Mouse (Mus musculus) heart, embryonic 16.5 days (tissue): ENCODE data around the gene Usp22. TPM values are rescaled to one million over a fixed set of nuclear protein-coding genes. Genes with fewer than 3 reads are reported as not detected.
"Not testable (repeated sequence)": the region's sequence is repeated elsewhere in the genome, so short reads cannot be mapped to it uniquely, and the experiment has no call there.

Source experiments
- ATAC-seq: fragments of 200-750 bp; cut with Nextera tagmentation; replicated peaks from 2 replicates; pipeline ENCODE4 v1.8.0; 2017; ENCODE audit warnings: moderate number of reproducible peaks; ENCODE audit not compliant: insufficient read depth, low FRiP score; ENCODE audit errors: extremely low read depth
- H3K27ac ChIP-seq: fragments of 300-500 bp; sonication (generic); 2 replicates; pipeline ENCODE4 v1.5.1; 2014; ENCODE audit warnings: mild to moderate bottlenecking, low read length, control low read depth, moderate library complexity
- H3K27me3 ChIP-seq: fragments of 300-500 bp; sonication (generic); 2 replicates; pipeline ENCODE4 v1.6.1; 2014; ENCODE audit warnings: low read length, mixed read lengths; ENCODE audit not compliant: control insufficient read depth, insufficient read depth
- H3K36me3 ChIP-seq: fragments of 300-500 bp; sonication (generic); 2 replicates; pipeline ENCODE4 v1.6.1; 2014; ENCODE audit not compliant: control insufficient read depth, insufficient read depth
- H3K4me1 ChIP-seq: fragments of 300-500 bp; sonication (generic); 2 replicates; pipeline ENCODE4 v1.6.1; 2014; ENCODE audit warnings: low read length, mixed read lengths; ENCODE audit not compliant: control insufficient read depth, insufficient read depth
- H3K4me2 ChIP-seq: fragments of 300-500 bp; sonication (generic); 2 replicates; pipeline ENCODE4 v1.6.1; 2014; ENCODE audit warnings: low read depth, mild to moderate bottlenecking, control low read depth, low read length
- H3K4me3 ChIP-seq: fragments of 300-500 bp; sonication (generic); 2 replicates; pipeline ENCODE4 v1.5.1; 2014; ENCODE audit warnings: mild to moderate bottlenecking, control low read depth, low read length
- H3K9ac ChIP-seq: fragments of 300-500 bp; sonication (generic); 2 replicates; pipeline ENCODE4 v1.6.1; 2014; ENCODE audit warnings: low read length, control low read depth
- H3K9me3 ChIP-seq: fragments of 300-500 bp; sonication (generic); replicated peaks from 2 replicates; pipeline ENCODE4 v1.6.1; 2016; ENCODE audit warnings: low read length; ENCODE audit not compliant: control insufficient read depth
- WGBS: fragments of 180-500 bp; shearing (Covaris S2); extraction: QIAGEN DNeasy Blood & Tissue Kit; methylation state at CpG from one replicate; pipeline ENCODE4 v1.1.7; 2014; 5-methylcytosine and 5-hydroxymethylcytosine counted together
- polyA plus RNA-seq: library from polyadenylated mRNA; unstranded; fragments of >200 nt; fragmentation: Nextera tagmentation; extraction: Ambion mirVana; gene quantifications from 2 replicates; pipeline ENCODE4 v1.2.1, GENCODE M21; 2015

Usp22 gene
- polyA plus RNA-seq, 1 experiment from 2014 or later, result 63.3 TPM

- Histone ChIP-seq H3K9me3 (no peaks in the 10 kb centered on the region), H3K4me3 (no peak overlapping the region), H3K36me3 (no peaks in the 10 kb centered on the region), H3K27me3 (peaks cover 3% of the 10 kb centered on the region; the same call in 1 of the 2 replicates), H3K27ac (no peak overlapping the region), H3K9ac (no peak overlapping the region), H3K4me2 (no peak overlapping the region), H3K4me1 (peaks cover 8% of the 10 kb centered on the region)
- WGBS, result 68% methylated on average over 2 of the region's 2 CpGs
- ATAC-seq, result no peak
Measured at GRCm38 (mm10) chr11:61141693-61142092, 33.2 kb downstream of the Usp22 start.

DNA sequence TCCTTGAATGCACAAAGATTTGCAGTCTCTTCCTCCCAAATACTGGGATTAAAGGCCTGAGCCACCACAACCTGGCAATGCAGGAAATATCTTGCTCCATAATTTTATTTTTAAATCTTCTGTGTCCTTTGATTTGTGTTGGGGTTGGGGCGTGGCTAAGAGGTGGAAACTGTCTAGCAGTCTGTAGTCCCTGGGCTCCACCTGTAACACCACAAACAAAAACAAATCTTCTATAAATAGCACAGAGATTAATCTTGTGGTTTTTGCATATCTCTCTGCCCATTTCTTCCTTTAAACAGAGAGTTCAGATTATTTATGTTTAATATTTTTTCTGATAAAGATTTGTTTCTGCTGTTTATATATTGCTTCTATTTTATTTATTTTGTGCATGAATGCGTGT is 41.9 kb downstream of the Usp22 start:
- Histone ChIP-seq H3K9me3 (no peaks in the 10 kb centered on the region), H3K9ac (no peak overlapping the region), H3K4me3 (no peak overlapping the region), H3K27me3 (no peaks in the 10 kb centered on the region), H3K27ac (no peak overlapping the region), H3K4me1 (no peaks in the 10 kb centered on the region), H3K4me2 (no peak overlapping the region), H3K36me3 (no peaks in the 10 kb centered on the region)
- no peak for ATAC-seq
- WGBS, result 81% methylated on average over 2 of the region's 2 CpGs

DNA sequence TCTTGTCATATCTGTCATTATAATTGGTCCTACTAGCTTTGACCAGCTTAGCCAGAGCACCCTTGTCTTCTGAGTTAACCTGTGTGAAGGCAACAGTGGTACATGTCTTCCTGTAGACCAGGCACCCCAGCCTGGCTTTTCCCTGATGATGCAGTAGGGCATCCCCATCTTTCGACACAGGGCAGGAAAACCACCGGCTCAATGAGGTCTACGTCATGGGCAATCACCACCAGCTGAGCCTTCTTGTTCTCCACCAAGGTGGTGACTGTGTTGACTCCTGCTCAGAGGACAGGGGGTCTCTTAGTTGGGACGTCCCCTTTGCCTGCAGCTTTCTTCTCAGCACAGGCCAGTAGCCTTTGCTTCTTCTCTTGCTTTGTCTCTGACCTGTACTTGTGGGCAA is 44.2 kb downstream of the Usp22 start:
- H3K4me2 ChIP-seq, H3K4me1 ChIP-seq, H3K4me3 ChIP-seq, H3K9me3 ChIP-seq, H3K36me3 ChIP-seq, H3K9ac ChIP-seq, H3K27ac ChIP-seq, H3K27me3 ChIP-seq, ATAC-seq: not testable (repeated sequence)
- 74% methylated on average over 4 of the region's 4 CpGs for WGBS

- Histone ChIP-seq H3K4me1 (no peaks in the 10 kb centered on the region), H3K27ac (no peak overlapping the region), H3K9me3 (no peaks in the 10 kb centered on the region), H3K4me3 (no peak overlapping the region), H3K4me2 (no peak overlapping the region), H3K36me3 (no peaks in the 10 kb centered on the region), H3K27me3 (no peaks in the 10 kb centered on the region), H3K9ac (no peak overlapping the region)
- 45% methylated on average over 10 of the region's 10 CpGs for WGBS
- ATAC-seq, result no peak
Measured at GRCm38 (mm10) chr11:61129305-61129704, 45.5 kb downstream of the Usp22 start.

- 84% methylated on average over 8 of the region's 8 CpGs for WGBS
- no peak overlapping the region for H3K27ac ChIP-seq
- ATAC-seq, result no peak
Measured at GRCm38 (mm10) chr11:61127421-61128055, 47.3 kb downstream of the Usp22 start.

GRCm38 (mm10) chr11:61126606-61127355 is 48.1 kb downstream of the Usp22 start, which contains the start of gene Tnfrsf13b:
Gene Tnfrsf13b, plus strand, starts transcription at chr11:61126755.
- Histone ChIP-seq H3K4me2 (no peak within 1 kb of the TSS), H3K4me3 (no peak within 1 kb of the TSS), H3K9me3 (no peaks in the 10 kb centered on the region), H3K27ac (no peak within 1 kb of the TSS), H3K36me3 (no peaks in the 10 kb centered on the region), H3K9ac (no peak within 1 kb of the TSS), H3K4me1 (no peaks in the 10 kb centered on the region), H3K27me3 (no peaks in the 10 kb centered on the region)
- 80% methylated on average over 23 of the region's 23 CpGs for WGBS
- ATAC-seq, result no peak

More at GRCm38 (mm10) chr11:61127421-61128055, 47.3 kb downstream of the Usp22 start:
- Histone ChIP-seq H3K4me1 (no peaks in the 10 kb centered on the region), H3K27me3 (no peaks in the 10 kb centered on the region), H3K4me3 (no peak overlapping the region), H3K9me3 (no peaks in the 10 kb centered on the region), H3K9ac (no peak overlapping the region), H3K4me2 (no peak overlapping the region), H3K36me3 (no peaks in the 10 kb centered on the region)

- WGBS, result 86% methylated on average over 5 of the region's 5 CpGs
- Histone ChIP-seq H3K4me2 (no peak overlapping the region), H3K4me3 (no peak overlapping the region), H3K36me3 (no peaks in the 10 kb centered on the region), H3K9me3 (no peaks in the 10 kb centered on the region), H3K27me3 (no peaks in the 10 kb centered on the region), H3K4me1 (no peaks in the 10 kb centered on the region), H3K9ac (no peak overlapping the region), H3K27ac (no peak overlapping the region)
- ATAC-seq, result no peak
Measured at GRCm38 (mm10) chr11:61125970-61126369, 48.9 kb downstream of the Usp22 start.

GRCm38 (mm10) chr11:61123886-61124285 is 51.0 kb downstream of the Usp22 start:
- Histone ChIP-seq H3K4me3 (no peak overlapping the region), H3K36me3 (no peaks in the 10 kb centered on the region), H3K27ac (no peak overlapping the region), H3K27me3 (no peaks in the 10 kb centered on the region), H3K4me2 (no peak overlapping the region), H3K9me3 (no peaks in the 10 kb centered on the region), H3K9ac (no peak overlapping the region), H3K4me1 (no peaks in the 10 kb centered on the region)
- ATAC-seq, result no peak
- WGBS, result 64% methylated on average over 3 of the region's 3 CpGs

DNA sequence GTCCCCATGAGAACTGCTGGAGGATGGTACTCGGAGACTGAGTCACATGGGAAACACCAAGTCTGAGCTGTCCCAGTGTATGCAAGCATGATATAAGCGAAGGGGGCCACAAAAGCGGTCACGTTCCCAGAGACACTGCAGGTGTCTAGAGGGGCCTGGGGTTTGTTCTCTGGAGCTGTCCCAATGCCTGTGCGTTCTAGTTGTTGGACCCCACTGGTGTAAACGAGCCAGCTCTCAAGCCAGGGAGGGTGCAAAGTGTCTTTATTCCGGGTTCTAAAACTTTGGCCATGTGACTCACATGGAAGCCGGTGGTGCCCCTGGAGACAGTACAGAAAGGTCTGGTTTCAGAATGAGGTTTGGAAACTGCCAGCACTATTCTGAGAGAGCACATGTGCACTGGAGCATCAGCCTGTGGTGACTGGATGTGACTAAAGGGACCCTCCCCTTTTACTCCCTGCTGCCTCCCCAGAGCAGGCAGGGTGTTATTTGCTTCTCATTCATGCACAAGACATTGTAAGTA is 52.0 kb downstream of the Usp22 start:
- no peak for ATAC-seq
- Histone ChIP-seq H3K27me3 (no peaks in the 10 kb centered on the region), H3K4me1 (no peaks in the 10 kb centered on the region), H3K27ac (no peak overlapping the region), H3K4me2 (no peak overlapping the region), H3K9me3 (peaks cover 6% of the 10 kb centered on the region; the same call in 1 of the 2 replicates), H3K4me3 (no peak overlapping the region), H3K9ac (no peak overlapping the region), H3K36me3 (no peaks in the 10 kb centered on the region)
- 84% methylated on average over 8 of the region's 8 CpGs for WGBS
